7 mouse cellular contexts compared by ENCODE assay signal in genomic region chr5:67846361-67847224, GRCm38 (mm10). TPM values are rescaled to one million over a fixed set of nuclear protein-coding genes. Genes with fewer than 3 reads are reported as not detected.
DNase-seq lines count a peak whose midpoint lies in the region; ATAC-seq lines count a peak whose summit lies in the region.

No protein-coding gene starts in this region.

- intact Hi-C loops in left cerebral cortex, postnatal 4 days (cut with DNase I), result loop anchor here (5.0 to 10.0 kb wide), 4 partner anchors 89 to 268 kb away; no protein-coding TSS in a partner anchor

- ATAC-seq in inflammation-experienced regulatory T-cells, adult 6 months, result peak; percentile 48

- peak; percentile 36 to 38 for DNase-seq in adrenal gland, adult 18-20 months (ENCODE audit: low spot score in 2 of 2)
- peak; percentile 48 to 62 for DNase-seq in cerebellum, postnatal 36 days
- peak; percentile 16 to 17 for DNase-seq in gastrocnemius, adult 8-10 months (ENCODE audit: low spot score in 2 of 2)
- DNase-seq in left cerebral cortex, postnatal 4 days, result peak; percentile 54
- peak; percentile 27 for DNase-seq in mesoderm, embryonic 11.5 days (ENCODE audit: low read depth, low spot score)
- peak; percentile 58 for DNase-seq in right cerebral cortex, postnatal 25 days

RNA-seq across cellular contexts. Expression of gene Atp8a1, which starts 0.6 kb away (rescaled TPM):
- 10 to 100 TPM; 16.6 to 36.1 TPM for total RNA-seq in adrenal gland, adult 18-20 months (2021)
- total RNA-seq in gastrocnemius, adult 8-10 months (2022), result 10 to 100 TPM; 69.0 to 91.3 (median 78.6) TPM
- polyA plus RNA-seq in inflammation-experienced regulatory T-cells, adult 6 months (2017; shearing (Covaris generic)), result 10 to 100 TPM in 2 of 3 experiments, 1 to 10 TPM in 1; 5.0 to 12.7 (median 12.0) TPM
- 100 to 1,000 TPM; 163 to 172 TPM for total RNA-seq in left cerebral cortex, postnatal 4 days (2021)

Comparison
In these comparisons a context has a peak if more than half of its experiments do, and no peak if none do; other contexts are left out.
1. Peak in every context shown above with its lines: DNase-seq and ATAC-seq.